Mouse (Mus musculus): ENCODE data around the gene Kcnh8.

- TF ChIP-seq CTCF (IDR thresholded peaks at IDR 0.05; ENCODE audit: insufficient read depth, low read depth, low read length): no peak
- TF ChIP-seq POLR2A (IDR thresholded peaks at IDR 0.05; ENCODE audit: insufficient read depth, low read depth, low read length): no peak
These were observed 109.8 kb downstream of the Kcnh8 start for GRCm38 (mm10) chr17:52712319-52712718.

Measured in olfactory bulb, adult 2 months (tissue).